Mouse (Mus musculus): ENCODE measurements around the gene Dnajb14. TPM values are rescaled to one million over a fixed set of nuclear protein-coding genes. Genes with fewer than 3 reads are reported as not detected.

Gene Dnajb14
- polyA plus RNA-seq (2015; fragmentation: Nextera tagmentation; extraction: Ambion mirVana), result 6.3 and 7.3 TPM in 2 replicates

GRCm38 (mm10) chr3:137867437-137868093 is at the start of gene Dnajb14:
Gene Dnajb14 (plus strand): TSS chr3:137867675.
- under 1% methylated on average over 76 of the region's 94 CpGs for WGBS
- peak; percentile 19 for ATAC-seq
- H3K4me1 ChIP-seq, result peaks cover 34% of the 10 kb centered on the region

GRCm38 (mm10) chr3:137818713-137819112 is 48.8 kb upstream of the Dnajb14 start:
- no peak overlapping the region for H3K9ac ChIP-seq
- no peak for ATAC-seq
- no peak overlapping the region for H3K4me2 ChIP-seq
- H3K4me3 ChIP-seq, result no peak overlapping the region
- no peak overlapping the region for H3K27ac ChIP-seq
- H3K36me3 ChIP-seq (ENCODE audit: poor library complexity, severe bottlenecking), result no peaks in the 10 kb centered on the region
- under 1% methylated on average over 4 of the region's 4 CpGs for WGBS
- no peaks in the 10 kb centered on the region for H3K9me3 ChIP-seq (replicated peaks)
- peaks cover 9% of the 10 kb centered on the region; the same call in 1 of the 2 replicates for H3K4me1 ChIP-seq
- H3K27me3 ChIP-seq, result no peaks in the 10 kb centered on the region

More at GRCm38 (mm10) chr3:137867437-137868093, at the start of gene Dnajb14:
- peak within 1 kb of the TSS; percentile 85 for H3K4me2 ChIP-seq
- H3K4me3 ChIP-seq, result peak within 1 kb of the TSS; percentile 89
- no peaks in the 10 kb centered on the region for H3K27me3 ChIP-seq
- H3K27ac ChIP-seq, result peak within 1 kb of the TSS; percentile 98
- 0 out of 2 replicates have a peak, but pooled peaks cover 10% of the 10 kb centered on the region for H3K36me3 ChIP-seq (ENCODE audit: poor library complexity, severe bottlenecking)
- no peaks in the 10 kb centered on the region for H3K9me3 ChIP-seq (replicated peaks)
- H3K9ac ChIP-seq, result peak within 1 kb of the TSS; percentile 98

GRCm38 (mm10) chr3:137820688-137821467 is 46.6 kb upstream of the Dnajb14 start:
- peaks cover 9% of the 10 kb centered on the region; the same call in 1 of the 2 replicates for H3K4me1 ChIP-seq
- no peaks in the 10 kb centered on the region for H3K27me3 ChIP-seq
- no peaks in the 10 kb centered on the region for H3K9me3 ChIP-seq (replicated peaks)
- no peak overlapping the region for H3K27ac ChIP-seq
- H3K4me3 ChIP-seq, result no peak overlapping the region
- no peak overlapping the region for H3K4me2 ChIP-seq
- no peak for ATAC-seq
- H3K9ac ChIP-seq, result no peak overlapping the region
- no peaks in the 10 kb centered on the region for H3K36me3 ChIP-seq (ENCODE audit: poor library complexity, severe bottlenecking)
- 73% methylated on average over 6 of the region's 6 CpGs for WGBS

GRCm38 (mm10) chr3:137823317-137823716 is 44.2 kb upstream of the Dnajb14 start:
- ATAC-seq, result no peak
- no peak overlapping the region for H3K27ac ChIP-seq
- H3K27me3 ChIP-seq, result no peaks in the 10 kb centered on the region
- H3K4me2 ChIP-seq, result no peak overlapping the region
- 90% methylated on average over 3 of the region's 3 CpGs for WGBS
- H3K9me3 ChIP-seq (replicated peaks), result no peaks in the 10 kb centered on the region
- H3K9ac ChIP-seq, result no peak overlapping the region
- no peak overlapping the region for H3K4me3 ChIP-seq
- H3K36me3 ChIP-seq (ENCODE audit: poor library complexity, severe bottlenecking), result no peaks in the 10 kb centered on the region
- peaks cover 6% of the 10 kb centered on the region; the same call in 1 of the 2 replicates for H3K4me1 ChIP-seq

- Histone ChIP-seq H3K36me3 (ENCODE audit: poor library complexity, severe bottlenecking) (no peaks in the 10 kb centered on the region), H3K4me3 (no peak overlapping the region), H3K9me3 (replicated peaks) (no peaks in the 10 kb centered on the region), H3K4me2 (no peak overlapping the region), H3K27ac (no peak overlapping the region), H3K27me3 (no peaks in the 10 kb centered on the region), H3K4me1 (no peaks in the 10 kb centered on the region), H3K9ac (no peak overlapping the region)
- 0 out of 2 replicates have a peak, but pooled peaks have one; percentile 16 for ATAC-seq
- 47% methylated on average over 11 of the region's 11 CpGs for WGBS
Measured at GRCm38 (mm10) chr3:137827678-137828077, 39.8 kb upstream of the Dnajb14 start.

GRCm38 (mm10) chr3:137831156-137831555 is 36.3 kb upstream of the Dnajb14 start:
- Histone ChIP-seq H3K9ac (no peak overlapping the region), H3K27ac (no peak overlapping the region), H3K9me3 (replicated peaks) (no peaks in the 10 kb centered on the region), H3K4me2 (no peak overlapping the region), H3K27me3 (no peaks in the 10 kb centered on the region), H3K36me3 (ENCODE audit: poor library complexity, severe bottlenecking) (no peaks in the 10 kb centered on the region), H3K4me3 (no peak overlapping the region), H3K4me1 (peaks cover 4% of the 10 kb centered on the region; the same call in 1 of the 2 replicates)
- no peak for ATAC-seq
- WGBS, result 93% methylated on average over 2 of the region's 2 CpGs

- no peak for ATAC-seq
- Histone ChIP-seq H3K4me3 (no peak overlapping the region), H3K4me2 (no peak overlapping the region), H3K9ac (no peak overlapping the region), H3K4me1 (peaks cover 4% of the 10 kb centered on the region; the same call in 1 of the 2 replicates), H3K27ac (no peak overlapping the region), H3K27me3 (no peaks in the 10 kb centered on the region), H3K36me3 (ENCODE audit: poor library complexity, severe bottlenecking) (no peaks in the 10 kb centered on the region), H3K9me3 (replicated peaks) (no peaks in the 10 kb centered on the region)
Measured at GRCm38 (mm10) chr3:137833128-137833527, 34.3 kb upstream of the Dnajb14 start.

GRCm38 (mm10) chr3:137833698-137834097 is 33.8 kb upstream of the Dnajb14 start:
- Histone ChIP-seq H3K9me3 (replicated peaks) (no peaks in the 10 kb centered on the region), H3K9ac (no peak overlapping the region), H3K4me2 (no peak overlapping the region), H3K27ac (no peak overlapping the region), H3K36me3 (ENCODE audit: poor library complexity, severe bottlenecking) (no peaks in the 10 kb centered on the region), H3K27me3 (no peaks in the 10 kb centered on the region), H3K4me3 (no peak overlapping the region), H3K4me1 (peaks cover 4% of the 10 kb centered on the region; the same call in 1 of the 2 replicates)
- 89% methylated on average over 4 of the region's 4 CpGs for WGBS
- no peak for ATAC-seq

GRCm38 (mm10) chr3:137836543-137836942 is 30.9 kb upstream of the Dnajb14 start:
- Histone ChIP-seq H3K36me3 (ENCODE audit: poor library complexity, severe bottlenecking) (no peaks in the 10 kb centered on the region), H3K4me2 (no peak overlapping the region), H3K27ac (no peak overlapping the region), H3K9ac (no peak overlapping the region), H3K4me3 (no peak overlapping the region), H3K27me3 (no peaks in the 10 kb centered on the region), H3K9me3 (replicated peaks) (no peaks in the 10 kb centered on the region), H3K4me1 (peaks cover 4% of the 10 kb centered on the region; the same call in 1 of the 2 replicates)
- no peak for ATAC-seq
- 29% methylated on average over 1 of the region's 1 CpGs for WGBS

- Histone ChIP-seq H3K27me3 (no peaks in the 10 kb centered on the region), H3K36me3 (ENCODE audit: poor library complexity, severe bottlenecking) (no peaks in the 10 kb centered on the region), H3K9me3 (replicated peaks) (no peaks in the 10 kb centered on the region), H3K9ac (no peak overlapping the region), H3K27ac (no peak overlapping the region), H3K4me2 (no peak overlapping the region), H3K4me3 (no peak overlapping the region), H3K4me1 (peaks cover 1% of the 10 kb centered on the region; the same call in 1 of the 2 replicates)
- no peak for ATAC-seq
Measured at GRCm38 (mm10) chr3:137838160-137838559, 29.3 kb upstream of the Dnajb14 start.

GRCm38 (mm10) chr3:137842944-137843343 is 24.5 kb upstream of the Dnajb14 start:
- H3K36me3 ChIP-seq (ENCODE audit: poor library complexity, severe bottlenecking), result no peaks in the 10 kb centered on the region
- no peak for ATAC-seq
- no peaks in the 10 kb centered on the region for H3K9me3 ChIP-seq (replicated peaks)
- no peak overlapping the region for H3K9ac ChIP-seq
- 0 out of 2 replicates have a peak, but pooled peaks cover 1% of the 10 kb centered on the region for H3K4me1 ChIP-seq
- no peaks in the 10 kb centered on the region for H3K27me3 ChIP-seq
- H3K4me2 ChIP-seq, result no peak overlapping the region
- no peak overlapping the region for H3K4me3 ChIP-seq
- H3K27ac ChIP-seq, result no peak overlapping the region
- 85% methylated on average over 1 of the region's 1 CpGs for WGBS

GRCm38 (mm10) chr3:137844263-137844662 is 23.2 kb upstream of the Dnajb14 start:
- Histone ChIP-seq H3K4me1 (0 out of 2 replicates have a peak, but pooled peaks cover 4% of the 10 kb centered on the region), H3K27me3 (no peaks in the 10 kb centered on the region), H3K9me3 (replicated peaks) (no peaks in the 10 kb centered on the region), H3K27ac (no peak overlapping the region), H3K36me3 (ENCODE audit: poor library complexity, severe bottlenecking) (no peaks in the 10 kb centered on the region), H3K4me2 (no peak overlapping the region), H3K9ac (no peak overlapping the region), H3K4me3 (no peak overlapping the region)
- WGBS, result 85% methylated on average over 3 of the region's 3 CpGs
- ATAC-seq, result no peak

Measured in forebrain, embryonic 13.5 days (tissue).